Mouse (Mus musculus) granulocyte monocyte progenitor cell, adult 5-6 weeks (primary cell): Measurements from ENCODE around the gene Kctd4. TPM values are rescaled to one million over a fixed set of nuclear protein-coding genes. Genes with fewer than 3 reads are reported as not detected.
"Not testable (repeated sequence)": the region's sequence is repeated elsewhere in the genome, so short reads cannot be mapped to it uniquely, and the experiment has no call there.

Experiments
- ATAC-seq: replicated peaks from 2 replicates; pipeline ENCODE4 v1.8.0; 2016; ENCODE audit warnings: mild to moderate bottlenecking, moderate TSS enrichment, inconsistent platforms; ENCODE audit not compliant: poor library complexity, severe bottlenecking
- total RNA-seq, 2 experiments: library from RNA; stranded (forward) in 1 of 2; stranded (reverse) in 1 of 2; fragments of 200-712, 200-1000 nt in 1 of 2; fragments of >200 nt in 1 of 2; fragmentation: Nextera tagmentation in 1 of 2; gene quantifications; 2 replicates each; pipeline ENCODE4 v1.2.3; 2014 to 2017

Kctd4 gene
- total RNA-seq (2014; fragmentation: Nextera tagmentation) = not detected in 2 replicates
- 0.04 TPM in 1 of 2 replicates, not detected in the other for total RNA-seq (2017)

GRCm38 (mm10) chr14:75954766-75955165, at the start of gene Kctd4:
Gene Kctd4, plus strand, starts transcription at chr14:75955009.
- no peak for ATAC-seq

DNA sequence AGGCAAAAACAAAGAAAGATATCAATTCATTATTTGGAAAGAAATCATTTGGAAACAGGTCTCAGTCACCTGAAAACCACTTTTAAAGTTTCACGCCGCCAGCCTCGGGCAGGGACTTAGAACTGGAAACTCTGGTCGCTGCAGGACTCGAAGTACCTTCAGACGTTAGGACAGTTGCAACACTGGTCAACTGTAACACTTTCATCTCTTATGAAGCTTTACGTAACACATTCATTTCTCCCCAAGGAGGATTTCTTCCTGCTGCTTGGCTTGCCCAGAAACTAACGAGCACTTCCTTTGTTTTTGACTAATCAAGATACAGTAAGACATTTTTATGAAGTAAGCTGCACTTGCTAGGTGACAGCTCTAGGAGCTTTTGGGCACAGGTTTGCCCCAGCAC, 47.9 kb upstream of the Kctd4 start:
- ATAC-seq = peak; percentile 70

- no peak for ATAC-seq
Measured at GRCm38 (mm10) chr14:75911968-75912367, 42.8 kb upstream of the Kctd4 start.

GRCm38 (mm10) chr14:75912665-75913064, 42.1 kb upstream of the Kctd4 start:
- ATAC-seq = no peak

- no peak for ATAC-seq
Measured at GRCm38 (mm10) chr14:75923314-75924052, 31.3 kb upstream of the Kctd4 start.

DNA sequence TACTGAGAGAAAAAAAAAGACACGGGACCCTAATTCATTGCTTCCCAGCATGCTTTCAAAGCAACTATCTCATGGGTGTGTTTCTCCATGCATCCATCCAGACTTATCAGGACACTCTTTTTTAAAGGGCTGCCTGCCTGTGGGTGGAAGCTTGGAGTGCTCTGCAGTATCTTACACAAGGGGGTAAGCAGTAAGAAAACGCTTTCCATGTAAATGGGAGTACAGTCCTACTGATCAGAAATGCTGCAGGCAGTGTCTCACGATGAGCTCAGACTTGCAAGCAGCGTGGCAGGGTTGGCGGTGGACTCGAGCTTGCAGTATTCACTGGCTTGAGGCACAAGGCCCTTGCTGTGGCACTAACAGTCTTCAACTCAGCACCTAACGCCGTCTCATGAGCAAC, 25.1 kb upstream of the Kctd4 start:
- ATAC-seq = not testable (repeated sequence)

DNA sequence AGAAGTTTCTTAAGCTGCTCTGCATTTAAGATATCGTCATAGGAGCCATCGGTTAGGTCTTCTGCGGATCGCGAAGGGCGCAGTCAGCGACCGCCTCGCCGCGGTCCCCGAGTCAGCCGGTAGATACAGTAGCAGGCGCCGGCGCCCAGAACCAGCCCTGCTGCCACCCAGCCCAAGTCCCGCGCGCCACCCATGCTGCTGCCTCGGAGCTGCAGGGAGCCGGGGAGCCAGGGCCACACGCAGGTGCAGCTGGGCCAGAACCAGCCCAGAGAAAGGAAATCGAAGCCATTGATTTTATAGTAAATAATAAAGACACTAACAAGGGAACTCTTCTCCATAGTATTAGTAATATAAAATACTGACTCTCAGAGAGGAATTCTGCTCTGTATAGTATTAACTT, 23.5 kb upstream of the Kctd4 start:
- peak; percentile 48; the same call in 1 of the 2 replicates for ATAC-seq

DNA sequence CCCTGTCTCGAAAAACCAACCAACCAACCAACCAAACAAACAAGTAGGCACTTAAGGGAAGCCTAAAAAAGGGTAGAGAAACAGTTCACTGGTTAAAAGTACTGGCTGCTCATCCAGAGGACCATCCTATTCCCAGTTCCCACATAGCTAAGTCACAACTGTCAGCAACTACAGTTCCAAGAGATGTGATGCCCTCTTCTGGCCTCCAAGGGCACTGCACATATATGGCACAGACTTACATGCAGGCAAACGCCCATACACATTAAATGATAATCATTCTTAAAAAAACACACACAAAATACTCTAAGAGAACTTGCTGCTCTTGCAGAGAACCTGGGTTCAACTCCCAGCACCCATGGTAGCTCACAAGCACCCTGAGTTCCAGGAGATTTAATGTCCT, 20.4 kb upstream of the Kctd4 start:
- peak; percentile 53; the same call in 1 of the 2 replicates for ATAC-seq

DNA sequence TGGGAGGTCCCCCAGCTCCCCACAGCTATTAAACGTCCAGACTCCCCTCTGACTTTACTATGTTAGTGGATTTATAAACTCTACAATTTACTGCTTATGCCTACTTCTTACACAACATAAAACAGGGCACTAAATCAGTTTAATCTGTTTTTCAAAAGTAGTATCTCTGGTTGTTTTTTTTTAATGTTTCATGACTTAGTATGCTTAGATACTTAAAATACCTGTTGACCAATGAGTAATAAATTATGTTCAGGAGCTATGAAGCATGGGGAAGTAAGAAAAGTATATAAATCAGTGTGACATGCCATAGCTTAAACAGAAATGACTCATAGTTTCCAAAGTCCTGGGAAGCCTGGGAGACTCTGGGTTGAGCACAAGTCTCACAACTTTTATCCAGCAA, 17.1 kb upstream of the Kctd4 start:
- no peak for ATAC-seq

DNA sequence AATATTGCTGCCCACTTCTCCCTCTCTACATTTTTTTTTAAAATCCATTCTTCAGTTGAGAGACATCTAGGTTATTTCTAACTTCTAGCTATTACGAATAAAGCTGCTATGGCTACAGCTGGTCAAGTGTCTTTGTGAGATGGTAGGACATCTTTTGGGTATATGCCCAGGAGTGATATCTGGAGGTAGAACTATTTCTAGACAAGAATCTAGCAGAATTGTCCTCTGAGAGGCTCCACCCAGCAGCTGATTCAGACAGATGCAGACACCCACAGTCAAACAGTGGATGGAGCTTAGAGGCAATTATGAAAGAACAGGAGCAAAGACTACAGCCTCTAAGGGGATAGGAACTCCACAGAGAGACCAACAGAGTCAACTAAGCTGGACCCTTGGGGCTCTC, 13.3 kb upstream of the Kctd4 start:
- no peak for ATAC-seq

DNA sequence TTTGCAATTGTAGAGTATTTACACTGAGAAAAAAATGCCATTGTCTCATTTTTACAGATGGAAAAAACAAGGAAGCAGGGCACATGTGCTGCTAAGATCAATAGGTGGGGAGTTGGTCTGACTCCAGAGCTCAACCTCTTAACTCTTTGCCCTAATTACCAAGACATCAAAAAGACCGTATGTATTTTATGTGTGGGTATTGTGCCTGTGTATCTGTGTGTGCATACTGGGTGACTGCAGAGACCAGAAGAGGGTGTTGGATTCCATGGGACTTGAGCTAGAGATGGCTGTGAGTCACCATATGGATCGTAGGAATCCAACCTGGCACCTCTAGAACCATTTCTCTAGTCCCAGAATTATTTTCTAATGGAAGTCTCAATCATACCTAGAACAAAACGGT, 12.4 kb upstream of the Kctd4 start:
- no peak for ATAC-seq

- no peak for ATAC-seq
Measured at GRCm38 (mm10) chr14:75947674-75948073, 7.1 kb upstream of the Kctd4 start.

GRCm38 (mm10) chr14:75953011-75953410, 1.8 kb upstream of the Kctd4 start:
- ATAC-seq = no peak

GRCm38 (mm10) chr14:75962250-75962649, 7.4 kb downstream of the Kctd4 start:
- no peak for ATAC-seq

DNA sequence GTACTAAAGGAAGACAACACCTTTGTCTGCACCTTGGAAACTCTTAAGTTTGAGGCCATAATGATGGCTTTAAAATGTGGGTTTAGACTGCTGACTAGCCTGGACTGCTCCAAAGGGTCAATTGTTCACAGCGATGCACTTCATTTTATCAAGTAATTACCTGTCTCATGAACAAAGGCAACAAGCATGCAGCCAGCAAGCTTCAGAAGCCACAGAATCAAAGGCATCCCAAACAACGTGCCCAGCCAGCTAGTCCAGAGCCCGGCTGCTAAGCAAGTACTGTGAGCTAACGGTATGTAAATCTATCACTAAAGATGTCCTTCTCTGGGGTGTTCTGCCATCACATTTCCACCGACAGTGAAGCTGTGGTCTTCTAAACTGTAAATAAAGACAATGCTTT, 8.4 kb downstream of the Kctd4 start:
- no peak for ATAC-seq

GRCm38 (mm10) chr14:75964000-75964399, 9.2 kb downstream of the Kctd4 start:
- ATAC-seq = peak; percentile 76

DNA sequence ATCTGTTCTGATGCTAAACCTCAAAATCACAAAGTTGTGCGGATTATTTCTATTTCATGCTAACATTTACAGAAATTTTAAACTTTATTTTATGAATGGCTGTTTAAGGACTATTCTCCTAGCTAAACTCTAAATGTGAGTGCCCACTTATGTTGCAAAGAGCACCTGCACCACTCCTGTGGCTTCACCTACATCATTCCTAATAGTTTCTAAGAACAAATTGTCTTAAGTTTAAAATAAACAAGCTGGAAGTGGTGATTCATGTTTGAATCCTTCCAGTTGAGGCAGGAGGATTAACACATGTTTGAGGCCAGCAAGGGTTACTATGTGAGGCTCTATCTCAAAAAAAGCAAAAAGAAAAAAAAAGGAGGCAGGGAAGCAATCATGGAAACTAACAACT, 9.6 kb downstream of the Kctd4 start:
- no peak for ATAC-seq

DNA sequence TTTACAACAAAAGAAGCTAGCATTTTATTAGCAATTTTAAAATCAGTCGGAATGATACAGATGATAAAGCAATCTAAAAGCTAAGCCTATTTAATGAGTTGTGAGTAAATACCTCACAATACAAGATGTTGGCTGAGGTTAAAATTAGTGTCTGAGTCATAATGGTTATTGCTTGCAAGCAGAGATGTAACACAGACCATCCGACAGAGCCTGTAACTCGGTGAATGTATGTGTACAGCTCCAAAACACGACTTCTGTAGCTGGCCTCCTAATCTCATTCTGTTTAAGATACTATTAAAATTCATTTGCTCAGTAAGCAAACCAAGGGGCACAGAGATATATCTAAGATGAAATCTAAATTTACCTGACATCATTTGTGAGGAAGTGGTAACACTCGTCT, 12.5 kb downstream of the Kctd4 start:
- ATAC-seq = no peak

DNA sequence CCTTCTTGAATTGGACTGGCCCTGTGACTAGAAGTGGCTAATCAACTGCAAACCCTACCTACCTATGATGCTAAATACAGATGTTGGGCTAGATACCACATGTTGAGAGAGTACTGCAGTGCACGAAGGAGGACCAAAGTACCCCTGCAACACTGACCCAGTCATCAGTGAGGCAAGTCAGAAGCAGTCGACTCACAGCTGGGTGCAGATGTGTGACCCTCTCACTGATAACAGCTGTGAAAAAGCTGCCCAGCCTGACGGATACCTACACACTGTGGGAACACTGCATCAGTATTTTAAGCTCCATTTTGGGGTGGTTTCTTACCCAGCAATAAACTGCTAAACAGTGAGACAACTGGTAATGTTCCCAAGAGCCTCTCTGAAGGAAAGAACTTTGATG, 21.3 kb downstream of the Kctd4 start:
- ATAC-seq = no peak

- ATAC-seq = no peak
Measured at GRCm38 (mm10) chr14:75981231-75981630, 26.4 kb downstream of the Kctd4 start.

DNA sequence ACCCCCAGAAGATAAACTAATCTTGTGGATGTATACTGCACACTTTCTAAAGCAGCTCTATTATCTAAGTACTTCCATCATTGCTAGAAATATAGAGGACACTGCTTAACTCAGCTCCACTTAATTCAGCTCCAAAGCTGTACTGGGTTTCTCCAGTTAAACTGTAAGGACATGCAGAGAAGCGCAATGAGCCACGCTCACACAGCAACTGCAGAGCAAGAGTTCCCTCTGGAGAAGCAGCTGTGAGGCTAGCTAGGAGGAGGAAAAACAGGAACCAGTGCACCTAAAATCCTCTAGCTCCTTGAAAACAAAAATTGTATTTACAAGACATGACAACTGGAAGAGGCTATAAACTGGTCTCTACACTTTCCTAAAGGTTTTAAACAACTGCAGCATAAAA, 29.1 kb downstream of the Kctd4 start:
- no peak for ATAC-seq

GRCm38 (mm10) chr14:75985112-75985511, 30.3 kb downstream of the Kctd4 start:
- peak; percentile 40 for ATAC-seq
